Mouse (Mus musculus) heart, embryonic 16.5 days (tissue): ENCODE results near the gene Smap1. TPM values are rescaled to one million over a fixed set of nuclear protein-coding genes. Genes with fewer than 3 reads are reported as not detected.
"Not testable (repeated sequence)": the region's sequence is repeated elsewhere in the genome, so short reads cannot be mapped to it uniquely, and the experiment has no call there.

Experiments used
- ATAC-seq: fragments of 200-750 bp; cut with Nextera tagmentation; replicated peaks from 2 replicates; pipeline ENCODE4 v1.8.0; 2017; ENCODE audit warnings: moderate number of reproducible peaks; ENCODE audit not compliant: insufficient read depth, low FRiP score; ENCODE audit errors: extremely low read depth
- H3K27ac ChIP-seq: fragments of 300-500 bp; sonication (generic); 2 replicates; pipeline ENCODE4 v1.5.1; 2014; ENCODE audit warnings: mild to moderate bottlenecking, low read length, control low read depth, moderate library complexity
- H3K27me3 ChIP-seq: fragments of 300-500 bp; sonication (generic); 2 replicates; pipeline ENCODE4 v1.6.1; 2014; ENCODE audit warnings: low read length, mixed read lengths; ENCODE audit not compliant: control insufficient read depth, insufficient read depth
- H3K36me3 ChIP-seq: fragments of 300-500 bp; sonication (generic); 2 replicates; pipeline ENCODE4 v1.6.1; 2014; ENCODE audit not compliant: control insufficient read depth, insufficient read depth
- H3K4me1 ChIP-seq: fragments of 300-500 bp; sonication (generic); 2 replicates; pipeline ENCODE4 v1.6.1; 2014; ENCODE audit warnings: low read length, mixed read lengths; ENCODE audit not compliant: control insufficient read depth, insufficient read depth
- H3K4me2 ChIP-seq: fragments of 300-500 bp; sonication (generic); 2 replicates; pipeline ENCODE4 v1.6.1; 2014; ENCODE audit warnings: low read depth, mild to moderate bottlenecking, control low read depth, low read length
- H3K4me3 ChIP-seq: fragments of 300-500 bp; sonication (generic); 2 replicates; pipeline ENCODE4 v1.5.1; 2014; ENCODE audit warnings: mild to moderate bottlenecking, control low read depth, low read length
- H3K9ac ChIP-seq: fragments of 300-500 bp; sonication (generic); 2 replicates; pipeline ENCODE4 v1.6.1; 2014; ENCODE audit warnings: low read length, control low read depth
- H3K9me3 ChIP-seq: fragments of 300-500 bp; sonication (generic); replicated peaks from 2 replicates; pipeline ENCODE4 v1.6.1; 2016; ENCODE audit warnings: low read length; ENCODE audit not compliant: control insufficient read depth
- WGBS: fragments of 180-500 bp; shearing (Covaris S2); extraction: QIAGEN DNeasy Blood & Tissue Kit; methylation state at CpG from one replicate; pipeline ENCODE4 v1.1.7; 2014; 5-methylcytosine and 5-hydroxymethylcytosine counted together
- polyA plus RNA-seq: library from polyadenylated mRNA; unstranded; fragments of >200 nt; fragmentation: Nextera tagmentation; extraction: Ambion mirVana; gene quantifications from 2 replicates; pipeline ENCODE4 v1.2.1, GENCODE M21; 2015

The Smap1 gene
- 18.9 and 30.6 TPM in 2 replicates for polyA plus RNA-seq

GRCm38 (mm10) chr1:23921711-23922529 lies at the start of gene Smap1:
Gene Smap1, minus strand, starts transcription at chr1:23922317.
- Histone ChIP-seq H3K4me2 (peak within 1 kb of the TSS; percentile 84), H3K9ac (peak within 1 kb of the TSS; percentile 99), H3K36me3 (no peaks in the 10 kb centered on the region), H3K9me3 (peaks cover 11% of the 10 kb centered on the region), H3K4me1 (peaks cover 19% of the 10 kb centered on the region), H3K4me3 (peak within 1 kb of the TSS; percentile 99), H3K27ac (peak within 1 kb of the TSS; percentile 99), H3K27me3 (no peaks in the 10 kb centered on the region)
- under 1% methylated on average over 83 of the region's 113 CpGs for WGBS
- peak; percentile 93 for ATAC-seq

- 86% methylated on average over 3 of the region's 4 CpGs for WGBS
- H3K9me3 ChIP-seq, H3K4me2 ChIP-seq, ATAC-seq, H3K27me3 ChIP-seq, H3K36me3 ChIP-seq, H3K27ac ChIP-seq, H3K4me1 ChIP-seq, H3K4me3 ChIP-seq, H3K9ac ChIP-seq: not testable (repeated sequence)
These were observed 49.0 kb upstream of the Smap1 start for GRCm38 (mm10) chr1:23971159-23971558.

GRCm38 (mm10) chr1:23968027-23968725 lies 46.1 kb upstream of the Smap1 start:
- Histone ChIP-seq H3K4me3 (no peak overlapping the region), H3K4me1 (no peaks in the 10 kb centered on the region)
- no peak for ATAC-seq

DNA sequence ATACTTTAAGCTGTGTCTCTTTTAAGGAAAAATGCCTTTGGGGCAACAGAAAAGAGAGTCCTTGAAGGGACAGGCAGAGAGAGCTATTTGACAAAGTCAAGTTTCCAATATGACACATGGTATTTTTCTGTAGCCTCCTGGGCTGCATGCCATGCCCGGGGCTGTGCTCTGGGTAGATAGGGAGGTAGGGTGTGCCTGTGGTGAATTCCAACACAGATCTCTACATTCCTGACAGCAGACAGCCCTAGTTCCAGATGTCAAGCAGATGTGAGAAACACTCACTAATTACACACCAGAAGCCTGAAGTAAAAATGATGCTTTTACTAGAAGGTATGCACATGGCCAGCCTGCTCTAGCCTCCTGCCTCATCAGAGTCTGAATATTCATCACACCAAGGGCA lies 44.1 kb upstream of the Smap1 start:
- H3K9me3 ChIP-seq, result peaks cover 4% of the 10 kb centered on the region
- no peak overlapping the region for H3K27ac ChIP-seq
- H3K27me3 ChIP-seq, result no peaks in the 10 kb centered on the region
- H3K9ac ChIP-seq, result no peak overlapping the region
- H3K4me2 ChIP-seq, result no peak overlapping the region
- H3K36me3 ChIP-seq, result no peaks in the 10 kb centered on the region
- WGBS, result 21% methylated on average over 1 of the region's 1 CpGs
- no peaks in the 10 kb centered on the region for H3K4me1 ChIP-seq
- H3K4me3 ChIP-seq, result no peak overlapping the region
- ATAC-seq, result peak; percentile 63; the same call in 1 of the 2 replicates

More at GRCm38 (mm10) chr1:23968027-23968725, 46.1 kb upstream of the Smap1 start:
- peaks cover 4% of the 10 kb centered on the region for H3K9me3 ChIP-seq
- H3K27ac ChIP-seq, result no peak overlapping the region
- no peak overlapping the region for H3K4me2 ChIP-seq
- WGBS, result 79% methylated on average over 9 of the region's 9 CpGs
- no peak overlapping the region for H3K9ac ChIP-seq
- no peaks in the 10 kb centered on the region for H3K36me3 ChIP-seq
- no peaks in the 10 kb centered on the region for H3K27me3 ChIP-seq

- H3K9ac ChIP-seq, result no peak overlapping the region
- no peaks in the 10 kb centered on the region for H3K9me3 ChIP-seq
- no peak for ATAC-seq
- no peak overlapping the region for H3K27ac ChIP-seq
- no peaks in the 10 kb centered on the region for H3K36me3 ChIP-seq
- peak overlapping the region; percentile 34 for H3K4me3 ChIP-seq
- H3K4me2 ChIP-seq, result peak overlapping the region; percentile 57
- 0 out of 2 replicates have a peak, but pooled peaks cover 2% of the 10 kb centered on the region for H3K4me1 ChIP-seq
- 24% methylated on average over 6 of the region's 6 CpGs for WGBS
- H3K27me3 ChIP-seq, result no peaks in the 10 kb centered on the region
These were observed 37.3 kb upstream of the Smap1 start for GRCm38 (mm10) chr1:23959415-23959732.

- H3K9ac ChIP-seq, result no peak overlapping the region
- H3K4me2 ChIP-seq, result peak overlapping the region; percentile 57
- ATAC-seq, result no peak
- no peaks in the 10 kb centered on the region for H3K27me3 ChIP-seq
- H3K4me1 ChIP-seq, result 0 out of 2 replicates have a peak, but pooled peaks cover 2% of the 10 kb centered on the region
- WGBS, result 16% methylated on average over 13 of the region's 13 CpGs
- no peaks in the 10 kb centered on the region for H3K9me3 ChIP-seq
- H3K27ac ChIP-seq, result no peak overlapping the region
- no peaks in the 10 kb centered on the region for H3K36me3 ChIP-seq
- H3K4me3 ChIP-seq, result peak overlapping the region; percentile 34
These were observed 36.7 kb upstream of the Smap1 start for GRCm38 (mm10) chr1:23958668-23959414.

GRCm38 (mm10) chr1:23958101-23958500 lies 36.0 kb upstream of the Smap1 start:
- 90% methylated on average over 6 of the region's 6 CpGs for WGBS
- Histone ChIP-seq H3K27ac (no peak overlapping the region), H3K4me3 (no peak overlapping the region), H3K4me2 (no peak overlapping the region), H3K9ac (no peak overlapping the region), H3K27me3 (no peaks in the 10 kb centered on the region), H3K4me1 (0 out of 2 replicates have a peak, but pooled peaks cover 2% of the 10 kb centered on the region), H3K36me3 (no peaks in the 10 kb centered on the region), H3K9me3 (no peaks in the 10 kb centered on the region)
- no peak for ATAC-seq

- 83% methylated on average over 4 of the region's 4 CpGs for WGBS
- Histone ChIP-seq H3K9me3 (no peaks in the 10 kb centered on the region), H3K9ac (no peak overlapping the region), H3K36me3 (no peaks in the 10 kb centered on the region), H3K4me2 (no peak overlapping the region), H3K4me1 (0 out of 2 replicates have a peak, but pooled peaks cover 2% of the 10 kb centered on the region), H3K27me3 (no peaks in the 10 kb centered on the region), H3K27ac (no peak overlapping the region), H3K4me3 (no peak overlapping the region)
- no peak for ATAC-seq
These were observed 33.4 kb upstream of the Smap1 start for GRCm38 (mm10) chr1:23955539-23955938.
